Comparison of ENCODE assay signal across 26 mouse cellular contexts in genomic region chr12:71943646-71944045, GRCm38 (mm10).
DNase-seq lines count a peak whose midpoint lies in the region; ATAC-seq and TF ChIP-seq lines count a peak whose summit lies in the region.
"Had no signal": no experiment of that assay in that cellular context is flagged by ENCODE, and none has a peak within 500 bp of the region (broad histone marks: within the 10 kb centered on the region; RNA-seq: fewer than 3 reads in every experiment).

No protein-coding gene starts in this region.

- H3K4me1 ChIP-seq in heart, embryonic 12.5 days (replicated peaks), result peaks cover 27% of the 10 kb centered on the region
- H3K4me1 ChIP-seq in midbrain, postnatal 0 days (ENCODE audit: insufficient read depth, low read length), result no peaks in the 10 kb centered on the region
- no peaks in the 10 kb centered on the region for H3K4me1 ChIP-seq in midbrain, embryonic 15.5 days
- H3K4me1 ChIP-seq: limb, embryonic 12.5 days had no signal

- peak overlapping the region; percentile 16; the same call in 1 of the 2 replicates for H3K27ac ChIP-seq in heart, embryonic 12.5 days (ENCODE audit: poor library complexity, severe bottlenecking)
- peak overlapping the region; percentile 61; the same call in 1 of the 2 replicates for H3K27ac ChIP-seq in layer of hippocampus, adult 2 months
- no peak overlapping the region for H3K27ac ChIP-seq in midbrain, postnatal 0 days (ENCODE audit: low read depth, low read length)
- no peak overlapping the region for H3K27ac ChIP-seq in midbrain, embryonic 15.5 days
- H3K27ac ChIP-seq: forebrain, embryonic 13.5 days; hindbrain, embryonic 13.5 days; limb, embryonic 12.5 days; stomach, postnatal 0 days had no signal

- WGBS in heart, embryonic 12.5 days, result 72% methylated on average over 4 of the region's 4 CpGs
- 81% methylated on average over 4 of the region's 4 CpGs for WGBS in midbrain, postnatal 0 days
- 90% methylated on average over 4 of the region's 4 CpGs for WGBS in midbrain, embryonic 15.5 days

- H3K9me3 ChIP-seq in heart, embryonic 12.5 days (replicated peaks), result no peaks in the 10 kb centered on the region
- H3K9me3 ChIP-seq in midbrain, postnatal 0 days (ENCODE audit: low read length), result no peaks in the 10 kb centered on the region
- no peaks in the 10 kb centered on the region for H3K9me3 ChIP-seq in midbrain, embryonic 15.5 days
- H3K9me3 ChIP-seq: forebrain, embryonic 13.5 days; G1E; hindbrain, embryonic 13.5 days; limb, embryonic 12.5 days; liver, embryonic 13.5 days had no signal

- H3K9ac ChIP-seq in heart, embryonic 12.5 days, result no peak overlapping the region
- no peak overlapping the region for H3K9ac ChIP-seq in midbrain, postnatal 0 days (replicated peaks; ENCODE audit: low read length, poor library complexity, severe bottlenecking)
- no peak overlapping the region for H3K9ac ChIP-seq in midbrain, embryonic 15.5 days
- H3K9ac ChIP-seq: forebrain, embryonic 13.5 days; hindbrain, embryonic 13.5 days; limb, embryonic 12.5 days; liver, embryonic 13.5 days; lung, embryonic 14.5 days had no signal

- no peak for DNase-seq in heart, postnatal 14 days
- DNase-seq in layer of hippocampus, adult 2 months (ENCODE audit: low spot score in 2 of 2), result no peak
- DNase-seq in layer of hippocampus, postnatal 10 days (ENCODE audit: low spot score in 2 of 2), result no peak
- peak; percentile 46 for DNase-seq in midbrain, postnatal 0 days (ENCODE audit: low spot score)
- DNase-seq in naive thymus-derived CD4-positive, alpha-beta T cell, adult 2 months (ENCODE audit: low read depth), result peak; percentile 35
- no peak for DNase-seq in gastrocnemius, postnatal 10 days
- DNase-seq: adrenal gland, postnatal 10 days; B cell, adult 2 months; cerebellum, adult 18-20 months; cerebellum, postnatal 36 days; kidney, adult 18-20 months; lung, embryonic 14.5 days; right cerebral cortex, postnatal 14 days; thymus, adult 2 months; thymus, postnatal 4 days had no signal

- no peak overlapping the region for H3K4me3 ChIP-seq in heart, embryonic 12.5 days
- H3K4me3 ChIP-seq in layer of hippocampus, adult 2 months, result no peak overlapping the region
- H3K4me3 ChIP-seq in midbrain, postnatal 0 days (ENCODE audit: low read depth, low read length), result no peak overlapping the region
- no peak overlapping the region for H3K4me3 ChIP-seq in midbrain, embryonic 15.5 days
- H3K4me3 ChIP-seq: forebrain, embryonic 13.5 days; hindbrain, embryonic 13.5 days; limb, embryonic 12.5 days; liver, embryonic 13.5 days had no signal

- no peak overlapping the region for H3K4me2 ChIP-seq in heart, embryonic 12.5 days
- H3K4me2 ChIP-seq in midbrain, postnatal 0 days (ENCODE audit: low read depth, low read length, poor library complexity, severe bottlenecking), result no peak overlapping the region
- no peak overlapping the region for H3K4me2 ChIP-seq in midbrain, embryonic 15.5 days
- H3K4me2 ChIP-seq: forebrain, embryonic 13.5 days; hindbrain, embryonic 13.5 days; limb, embryonic 12.5 days; liver, embryonic 13.5 days; lung, embryonic 14.5 days; midbrain, embryonic 11.5 days had no signal

- intact Hi-C loops in heart, postnatal 14 days (cut with DNase I), result no loop called here

- peaks cover 71% of the 10 kb centered on the region for H3K36me3 ChIP-seq in heart, embryonic 12.5 days
- peaks cover 35% of the 10 kb centered on the region for H3K36me3 ChIP-seq in midbrain, postnatal 0 days (ENCODE audit: insufficient read depth, low read length)
- H3K36me3 ChIP-seq in midbrain, embryonic 15.5 days (replicated peaks), result peaks cover 36% of the 10 kb centered on the region

- TF ChIP-seq CTCF in layer of hippocampus, adult 2 months (conservative IDR thresholded peaks at IDR 0.05), result no peak
- no peak for TF ChIP-seq CTCF in midbrain, postnatal 0 days (IDR thresholded peaks at IDR 0.05)

- no peaks in the 10 kb centered on the region for H3K27me3 ChIP-seq in heart, embryonic 12.5 days (replicated peaks)
- no peaks in the 10 kb centered on the region for H3K27me3 ChIP-seq in midbrain, postnatal 0 days (ENCODE audit: insufficient read depth, low read length)
- H3K27me3 ChIP-seq in midbrain, embryonic 15.5 days (replicated peaks), result no peaks in the 10 kb centered on the region
- H3K27me3 ChIP-seq: CH12.LX; forebrain, embryonic 13.5 days; hindbrain, embryonic 13.5 days; limb, embryonic 12.5 days; liver, embryonic 13.5 days had no signal

- ATAC-seq in heart, embryonic 12.5 days (ENCODE audit: insufficient number of reproducible peaks, low FRiP score), result no peak
- no peak for ATAC-seq in midbrain, postnatal 0 days (ENCODE audit: low FRiP score)
- ATAC-seq in midbrain, embryonic 15.5 days (replicated peaks), result no peak
- ATAC-seq: forebrain, embryonic 13.5 days; inflammation-experienced regulatory T-cells, adult 6 months had no signal

Comparison
In these comparisons a context has a peak if more than half of its experiments do, and no peak if none do; other contexts are left out.
1. H3K27ac ChIP-seq: peak in heart, embryonic 12.5 days (single experiment) and layer of hippocampus, adult 2 months (single experiment); none in midbrain, postnatal 0 days (single experiment) and midbrain, embryonic 15.5 days (single experiment).
2. DNase-seq: peak in midbrain, postnatal 0 days (single experiment) and naive thymus-derived CD4-positive, alpha-beta T cell, adult 2 months (single experiment); none in heart, postnatal 14 days (0 of 2), layer of hippocampus, adult 2 months (0 of 2), layer of hippocampus, postnatal 10 days (0 of 2) and gastrocnemius, postnatal 10 days (single experiment).